Mouse (Mus musculus) megakaryocyte, embryonic 14.5 days (primary cell): ENCODE results near the gene Nxnl1.

Source experiments
- FLI1 ChIP-seq: IDR thresholded peaks from 2 replicates; pipeline ENCODE4 v1.6.1; 2012; ENCODE audit warnings: low read length, inconsistent platforms, mixed read lengths
- GATA1 ChIP-seq: IDR thresholded peaks from 3 replicates; pipeline ENCODE4 v1.6.1; 2012; ENCODE audit warnings: mixed read lengths, low read length, inconsistent platforms, borderline replicate concordance

DNA sequence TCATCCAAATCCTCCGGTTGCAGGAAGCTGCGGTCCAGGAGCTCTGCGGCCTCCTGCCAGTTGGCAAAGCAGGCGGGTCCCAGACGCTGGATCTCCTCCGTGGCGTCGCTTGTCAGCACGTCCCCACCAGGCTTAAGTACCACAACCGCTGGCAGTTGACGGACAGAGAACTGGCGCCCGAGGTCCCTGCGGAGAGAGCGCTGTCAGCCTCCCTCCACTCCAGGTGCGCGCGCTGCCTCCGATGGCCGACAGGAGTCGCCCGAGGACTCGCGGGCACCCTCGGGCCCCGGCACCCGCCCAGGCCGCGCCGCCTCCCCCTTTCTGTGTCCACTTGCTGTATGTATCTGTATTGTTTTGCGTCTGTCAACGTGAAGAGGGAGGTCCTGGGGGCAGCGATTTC is 3.6 kb downstream of the Nxnl1 start:
- TF ChIP-seq GATA1, result no peak
- TF ChIP-seq FLI1, result no peak
